Mouse (Mus musculus) stomach, embryonic 15.5 days (tissue): ENCODE measurements around the gene Crispld2. TPM values are rescaled to one million over a fixed set of nuclear protein-coding genes. Genes with fewer than 3 reads are reported as not detected.

ENCODE experiments used
- polyA plus RNA-seq: library from polyadenylated mRNA; unstranded; fragments of >200 nt; fragmentation: Nextera tagmentation; extraction: Ambion mirVana; gene quantifications from 2 replicates; pipeline ENCODE4 v1.2.1, GENCODE M21; 2015

The Crispld2 gene
- polyA plus RNA-seq, 1 experiment from 2014 or later = 34.5 TPM

Other genes starting within 250 kb of the Crispld2 start
- 12.9 and 13.8 TPM in 2 replicates for gene Tldc1, start 214.0 kb upstream of the Crispld2 start, polyA plus RNA-seq
- gene Cotl1, start 151.9 kb upstream of the Crispld2 start, polyA plus RNA-seq = 119 and 135 TPM in 2 replicates
- gene Klhl36, start 130.2 kb upstream of the Crispld2 start, polyA plus RNA-seq = 12.3 and 12.8 TPM in 2 replicates
- gene Usp10, start 82.1 kb upstream of the Crispld2 start, polyA plus RNA-seq = 127 and 133 TPM in 2 replicates
- not detected in 2 replicates for gene Gm20388, start 81.6 kb upstream of the Crispld2 start, polyA plus RNA-seq
- gene Zdhhc7, start 109.0 kb downstream of the Crispld2 start, polyA plus RNA-seq = 32.1 and 35.3 TPM in 2 replicates
- 6.5 and 6.7 TPM in 2 replicates for gene 6430548M08Rik, start 121.7 kb downstream of the Crispld2 start, polyA plus RNA-seq
- gene Fam92b, start 185.0 kb downstream of the Crispld2 start, polyA plus RNA-seq = 0.80 and 0.94 TPM in 2 replicates
- gene Gse1, start 236.0 kb downstream of the Crispld2 start, polyA plus RNA-seq = 9.6 and 10.8 TPM in 2 replicates